Mouse (Mus musculus) G1E (cell line): ENCODE results near the gene Tmc4. TPM values are rescaled to one million over a fixed set of nuclear protein-coding genes. Genes with fewer than 3 reads are reported as not detected.

Experiments used
- ATAC-seq: 2 replicates; pipeline ENCODE4 v1.8.0; 2016; ENCODE audit warnings: mild to moderate bottlenecking; ENCODE audit not compliant: insufficient number of reproducible peaks, poor library complexity, low FRiP score, severe bottlenecking; ENCODE audit errors: extremely low read depth
- DNase-seq: peaks from one replicate; pipeline ENCODE4 v3.0.0; 2012; ENCODE audit warnings: low spot score
- H3K27me3 ChIP-seq: 2 replicates; pipeline ENCODE4 v1.6.1; 2012; ENCODE audit warnings: mild to moderate bottlenecking, low read length, inconsistent platforms; ENCODE audit not compliant: insufficient read depth
- H3K36me3 ChIP-seq: replicated peaks from 2 replicates; pipeline ENCODE3; 2012; ENCODE audit warnings: mild to moderate bottlenecking, inconsistent platforms
- H3K4me1 ChIP-seq: 2 replicates; pipeline ENCODE4 v1.6.1; 2012; ENCODE audit warnings: low read depth, low read length, inconsistent platforms, mixed read lengths; ENCODE audit not compliant: insufficient read depth
- H3K4me3 ChIP-seq: 2 replicates; pipeline ENCODE4 v1.5.1; 2012; ENCODE audit warnings: low read depth, mild to moderate bottlenecking, inconsistent platforms, low read length, moderate library complexity, mixed read lengths
- H3K9me3 ChIP-seq: replicated peaks from 2 replicates; pipeline ENCODE4 v1.6.1; 2012; ENCODE audit warnings: inconsistent platforms
- CTCF ChIP-seq: IDR thresholded peaks from 2 replicates; pipeline ENCODE4 v1.5.1; 2012; ENCODE audit warnings: low read depth, low read length, inconsistent platforms, mixed read lengths
- GATA1 ChIP-seq: IDR thresholded peaks from 2 replicates; pipeline ENCODE4 v1.6.1; 2012; ENCODE audit warnings: borderline replicate concordance, low read length, inconsistent platforms, mixed read lengths
- GATA2 ChIP-seq: IDR thresholded peaks from 2 replicates; pipeline ENCODE4 v1.6.1; 2012; ENCODE audit warnings: low read depth, low read length, inconsistent platforms, borderline replicate concordance
- POLR2AphosphoS5 ChIP-seq: IDR thresholded peaks from 2 replicates; pipeline ENCODE4 v1.6.1; 2012; ENCODE audit warnings: low read depth, low read length, inconsistent platforms; ENCODE audit not compliant: insufficient replicate concordance
- TAL1 ChIP-seq: conservative IDR thresholded peaks from 2 replicates; pipeline ENCODE4 v1.6.1; 2012; ENCODE audit warnings: low read depth, low read length, inconsistent platforms, mixed read lengths
- polyA plus RNA-seq: library from polyadenylated mRNA; stranded (reverse); fragments of >175 nt; gene quantifications from 2 replicates; pipeline ENCODE4 v1.2.3, GENCODE M21; 2012
- total RNA-seq, 2 experiments: library from RNA; stranded (forward) in 1 of 2; stranded (reverse) in 1 of 2; fragments of 200-1000 nt in 1 of 2; fragments of >200 nt in 1 of 2; fragmentation: Nextera tagmentation in 1 of 2; gene quantifications; 2 replicates each; pipeline ENCODE4 v1.2.3; 2014 to 2017

Tmc4 gene
- total and polyA plus RNA-seq, 3 experiments, result 1.8 to 14.7 (median 5.5) TPM

GRCm38 (mm10) chr7:3692987-3693808 lies 15.8 kb upstream of the Tmc4 start, which contains the start of gene Mboat7:
Gene Mboat7 (minus strand): TSS chr7:3693523.
- no peaks in the 10 kb centered on the region for H3K27me3 ChIP-seq
- TF ChIP-seq GATA1 (no peak), GATA2 (no peak), CTCF (no peak), POLR2AphosphoS5 (no peak), TAL1 (no peak)
- H3K4me1 ChIP-seq, result peaks cover 39% of the 10 kb centered on the region
- H3K36me3 ChIP-seq, result peaks cover 54% of the 10 kb centered on the region
- H3K9me3 ChIP-seq, result no peaks in the 10 kb centered on the region
- ATAC-seq (peak; percentile 82), DNase-seq (peak; percentile 93)
- H3K4me3 ChIP-seq, result peak within 1 kb of the TSS; percentile 88

DNA sequence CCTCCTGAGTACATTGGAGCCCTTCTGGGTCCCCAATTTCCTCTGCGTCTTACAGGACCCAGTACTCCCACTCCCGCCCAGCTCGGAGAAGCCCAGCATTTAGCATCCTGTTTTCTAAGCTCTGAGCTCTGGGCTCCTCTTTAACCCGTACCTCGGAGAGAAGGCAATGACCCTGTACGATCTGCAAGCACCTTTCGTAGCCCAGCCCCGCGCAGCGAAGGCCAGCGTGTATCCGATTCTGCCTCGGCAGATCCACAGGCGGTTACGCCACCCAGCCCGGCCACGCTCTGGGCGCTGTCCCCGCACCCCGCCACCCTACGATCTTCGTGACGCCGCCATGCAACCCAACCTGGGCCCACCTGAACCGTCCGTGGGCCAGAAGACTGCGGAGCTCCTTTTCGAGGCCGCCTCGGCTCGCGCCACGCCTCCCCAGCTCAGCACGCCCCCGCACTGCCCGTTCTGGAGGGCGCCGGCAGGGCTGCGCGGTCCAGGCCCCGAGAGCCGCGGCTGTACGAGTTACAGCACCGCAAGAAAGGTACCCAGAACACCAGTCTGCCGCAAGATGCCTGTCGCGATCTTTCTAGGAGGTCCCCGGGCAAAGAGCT lies 15.1 kb upstream of the Tmc4 start, which contains the start of gene Tsen34:
Gene Tsen34 (plus strand): TSS at position 482 of the 605 bp plus-strand sequence.
- H3K4me1 ChIP-seq, result peaks cover 39% of the 10 kb centered on the region
- H3K36me3 ChIP-seq, result peaks cover 53% of the 10 kb centered on the region
- no peak for ATAC-seq
- H3K4me3 ChIP-seq, result peak within 1 kb of the TSS; percentile 88
- TF ChIP-seq POLR2AphosphoS5, result no peak
- TF ChIP-seq GATA2, result no peak
- TF ChIP-seq GATA1, result no peak
- no peak for TF ChIP-seq TAL1
- no peak for TF ChIP-seq CTCF
- H3K9me3 ChIP-seq, result no peaks in the 10 kb centered on the region
- peak; percentile 78 for DNase-seq
- no peaks in the 10 kb centered on the region for H3K27me3 ChIP-seq

GRCm38 (mm10) chr7:3691919-3692318 lies 14.6 kb upstream of the Tmc4 start:
- H3K4me1 ChIP-seq, result peaks cover 39% of the 10 kb centered on the region
- TF ChIP-seq GATA1 (no peak), CTCF (no peak), TAL1 (no peak), POLR2AphosphoS5 (no peak), GATA2 (no peak)
- DNase-seq (no peak), ATAC-seq (no peak)
- no peaks in the 10 kb centered on the region for H3K9me3 ChIP-seq
- no peaks in the 10 kb centered on the region for H3K27me3 ChIP-seq
- H3K4me3 ChIP-seq, result peak overlapping the region; percentile 88
- peaks cover 54% of the 10 kb centered on the region for H3K36me3 ChIP-seq

GRCm38 (mm10) chr7:3685400-3686187 lies 8.2 kb upstream of the Tmc4 start:
- TF ChIP-seq POLR2AphosphoS5, result no peak
- no peak for TF ChIP-seq GATA1
- TF ChIP-seq TAL1, result no peak
- no peak for TF ChIP-seq CTCF
- no peak for TF ChIP-seq GATA2
- no peak overlapping the region for H3K4me3 ChIP-seq
- peaks cover 83% of the 10 kb centered on the region for H3K36me3 ChIP-seq
- H3K9me3 ChIP-seq, result no peaks in the 10 kb centered on the region
- H3K27me3 ChIP-seq, result no peaks in the 10 kb centered on the region
- no peak for DNase-seq
- no peak for ATAC-seq
- no peaks in the 10 kb centered on the region for H3K4me1 ChIP-seq

GRCm38 (mm10) chr7:3684698-3685097 lies 7.3 kb upstream of the Tmc4 start:
- ATAC-seq (no peak), DNase-seq (no peak)
- Histone ChIP-seq H3K36me3 (peaks cover 78% of the 10 kb centered on the region), H3K4me1 (no peaks in the 10 kb centered on the region), H3K9me3 (no peaks in the 10 kb centered on the region), H3K27me3 (no peaks in the 10 kb centered on the region), H3K4me3 (no peak overlapping the region)
- TF ChIP-seq GATA1 (no peak), GATA2 (no peak), TAL1 (no peak), CTCF (no peak), POLR2AphosphoS5 (no peak)
